Mouse (Mus musculus) cerebellum, adult 2 months (tissue): ENCODE results near the gene Gls. TPM values are rescaled to one million over a fixed set of nuclear protein-coding genes. Genes with fewer than 3 reads are reported as not detected.

Experiments
- DNase-seq, 2 experiments: peaks; one replicate each; pipeline ENCODE4 v3.0.0; 2021
- H3K27ac ChIP-seq: fragments of 200-500 bp; 2 replicates; pipeline ENCODE4 v1.5.1; 2012; ENCODE audit warnings: low read length, control low read depth, inconsistent platforms; ENCODE audit not compliant: insufficient read depth
- H3K27me3 ChIP-seq: fragments of 200-500 bp; 2 replicates; pipeline ENCODE4 v1.6.1; 2012; ENCODE audit warnings: inconsistent platforms, mild to moderate bottlenecking, low read length, moderate library complexity; ENCODE audit not compliant: control insufficient read depth, insufficient read depth
- H3K4me1 ChIP-seq: fragments of 200-500 bp; 2 replicates; pipeline ENCODE4 v1.6.1; 2011; ENCODE audit warnings: low read length; ENCODE audit not compliant: control insufficient read depth, insufficient read depth
- H3K4me3 ChIP-seq: fragments of 200-500 bp; replicated peaks from 2 replicates; pipeline ENCODE3; 2011; ENCODE audit warnings: mild to moderate bottlenecking, low read depth, low read length, control low read depth; ENCODE audit not compliant: insufficient read depth
- CTCF ChIP-seq: fragments of 200-500 bp; IDR thresholded peaks from 2 replicates; pipeline ENCODE4 v1.5.1; 2011; ENCODE audit warnings: low read depth, mild to moderate bottlenecking, control low read depth, low read length, moderate library complexity, borderline replicate concordance; ENCODE audit not compliant: insufficient read depth
- POLR2A ChIP-seq: fragments of 200-500 bp; IDR thresholded peaks from 2 replicates; pipeline ENCODE4 v1.6.1; 2011; ENCODE audit warnings: low read length, control low read depth, borderline replicate concordance; ENCODE audit not compliant: insufficient read depth
- WGBS: fragments of 180-500 bp; shearing (Covaris S2); methylation state at CpG from one replicate; pipeline ENCODE4 v1.1.7; 2018; 5-methylcytosine and 5-hydroxymethylcytosine counted together
- polyA plus RNA-seq: library from polyadenylated mRNA; depleted of rRNA; stranded (reverse); fragments of >200 nt; gene quantifications from 2 replicates; pipeline ENCODE4 v1.2.3, GENCODE M21; 2012

Gls gene
- polyA plus RNA-seq, 1 experiment = 234 TPM

DNA sequence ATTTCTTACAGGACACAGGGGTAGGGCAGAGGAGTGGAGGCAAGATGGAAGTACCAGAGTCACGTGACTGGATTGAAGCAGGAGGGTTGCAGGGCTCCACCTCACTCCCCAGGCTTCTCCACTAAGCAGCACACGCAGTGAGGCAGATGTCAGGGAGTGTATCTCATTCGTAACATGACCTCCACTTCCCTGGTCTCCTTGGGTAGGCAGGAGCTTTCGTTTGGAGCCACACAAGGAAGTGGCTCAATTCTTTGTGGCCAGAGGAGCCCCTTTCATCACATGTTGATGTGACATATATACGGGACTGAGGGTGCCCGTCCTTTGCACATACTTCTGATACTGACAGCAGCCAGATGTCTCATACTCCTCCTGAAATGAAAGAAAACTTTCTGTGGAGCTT is 103.2 kb downstream of the Gls start:
- no peaks in the 10 kb centered on the region for H3K27me3 ChIP-seq
- H3K4me1 ChIP-seq = no peaks in the 10 kb centered on the region
- no peak overlapping the region for H3K4me3 ChIP-seq
- WGBS = 78% methylated on average over 6 of the region's 6 CpGs
- DNase-seq = no peak
- H3K27ac ChIP-seq = no peak overlapping the region
- TF ChIP-seq CTCF (no peak), POLR2A (no peak)

DNA sequence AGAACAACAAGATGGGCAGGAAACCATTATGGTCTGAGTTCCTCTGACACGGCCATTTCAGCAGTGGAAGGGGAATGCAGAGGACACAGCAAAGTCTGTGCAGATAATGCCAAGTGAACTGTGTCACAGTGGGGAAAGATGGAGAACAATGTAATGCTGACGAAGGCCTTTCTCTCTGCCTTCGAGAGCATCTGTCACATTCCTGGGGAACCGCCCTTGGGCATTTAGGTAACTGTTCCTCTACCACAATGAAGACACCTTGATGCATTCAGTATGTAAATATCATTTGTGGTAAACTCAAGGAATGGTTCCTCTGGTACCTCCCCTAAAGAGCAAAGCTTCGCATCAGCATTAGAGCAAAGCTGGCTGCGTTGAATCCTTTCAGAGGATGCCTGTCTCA is 105.7 kb downstream of the Gls start:
- Histone ChIP-seq H3K27me3 (no peaks in the 10 kb centered on the region), H3K27ac (no peak overlapping the region), H3K4me3 (no peak overlapping the region), H3K4me1 (no peaks in the 10 kb centered on the region)
- no peak for TF ChIP-seq POLR2A
- no peak for TF ChIP-seq CTCF
- WGBS = 91% methylated on average over 6 of the region's 6 CpGs
- DNase-seq = no peak

DNA sequence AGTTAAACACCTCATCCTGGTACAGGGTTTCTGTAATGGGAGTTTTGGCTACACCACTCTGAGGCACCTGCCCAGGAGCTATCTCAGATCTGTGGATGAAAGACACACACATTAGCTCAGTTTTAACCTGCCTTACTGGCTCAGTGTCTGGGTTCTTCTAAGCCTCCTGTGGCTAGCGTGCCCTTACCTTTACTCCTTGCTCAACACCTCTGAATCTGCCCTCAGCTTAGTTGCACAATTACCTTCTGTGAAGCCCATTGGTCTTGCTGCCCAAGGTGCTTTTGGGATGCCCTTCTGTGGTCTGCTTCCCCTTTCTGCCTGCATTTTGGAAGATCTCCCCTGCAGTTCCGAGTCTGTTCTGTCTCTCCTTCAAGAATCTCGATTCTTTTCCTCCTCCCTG is 108.2 kb downstream of the Gls start:
- WGBS = 75% methylated on average over 3 of the region's 3 CpGs
- Histone ChIP-seq H3K4me1 (peaks cover 2% of the 10 kb centered on the region; the same call in 1 of the 2 replicates), H3K27me3 (no peaks in the 10 kb centered on the region), H3K27ac (no peak overlapping the region), H3K4me3 (no peak overlapping the region)
- no peak for TF ChIP-seq POLR2A
- no peak for TF ChIP-seq CTCF
- DNase-seq = no peak

DNA sequence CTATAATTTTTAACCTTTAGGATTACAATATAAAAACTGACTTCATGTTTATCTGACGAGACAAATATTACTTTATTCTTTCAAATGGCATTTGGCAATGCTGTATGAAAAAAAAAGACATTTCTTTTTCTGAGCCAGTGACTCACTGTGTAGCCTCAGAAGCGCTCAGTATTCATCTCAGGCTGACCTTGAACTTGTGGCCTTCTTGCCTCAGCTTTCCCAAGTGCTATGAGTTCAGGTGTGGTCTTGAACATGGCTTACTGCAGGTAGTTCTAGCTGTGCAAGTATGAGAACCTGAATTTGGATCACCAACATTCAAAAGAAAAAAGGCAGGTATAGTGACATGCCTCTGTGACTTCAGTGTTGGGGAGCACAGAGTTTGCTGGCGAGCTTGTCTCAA is 112.0 kb downstream of the Gls start:
- H3K27me3 ChIP-seq = no peaks in the 10 kb centered on the region
- no peak overlapping the region for H3K4me3 ChIP-seq
- no peak for TF ChIP-seq POLR2A
- no peak for TF ChIP-seq CTCF
- 91% methylated on average over 3 of the region's 3 CpGs for WGBS
- H3K27ac ChIP-seq = no peak overlapping the region
- H3K4me1 ChIP-seq = peaks cover 2% of the 10 kb centered on the region; the same call in 1 of the 2 replicates
- no peak for DNase-seq

DNA sequence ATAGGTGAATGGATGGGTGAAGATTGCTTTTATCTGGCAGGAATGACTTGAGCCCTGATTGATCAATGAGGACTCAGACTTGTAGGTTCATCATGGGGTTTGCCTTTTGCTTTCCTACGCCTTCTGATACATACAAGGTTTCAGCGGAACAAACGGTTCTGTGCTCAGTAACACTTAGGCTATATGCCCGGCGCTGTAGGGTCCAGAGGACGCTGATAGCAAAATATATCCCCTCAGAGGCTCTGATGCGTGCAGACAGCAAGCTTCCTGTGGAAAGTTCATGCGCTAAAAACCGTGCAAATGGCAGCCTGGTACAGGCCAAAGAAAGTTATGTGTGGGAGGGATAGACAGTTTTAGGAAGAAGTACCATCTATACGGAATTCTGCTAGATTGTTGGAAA is 112.8 kb downstream of the Gls start:
- WGBS = 33% methylated on average over 10 of the region's 10 CpGs
- peak overlapping the region; percentile 83 for H3K4me3 ChIP-seq
- H3K27me3 ChIP-seq = no peaks in the 10 kb centered on the region
- H3K27ac ChIP-seq = no peak overlapping the region
- TF ChIP-seq POLR2A (no peak), CTCF (no peak)
- H3K4me1 ChIP-seq = peaks cover 2% of the 10 kb centered on the region; the same call in 1 of the 2 replicates
- DNase-seq = no peak

DNA sequence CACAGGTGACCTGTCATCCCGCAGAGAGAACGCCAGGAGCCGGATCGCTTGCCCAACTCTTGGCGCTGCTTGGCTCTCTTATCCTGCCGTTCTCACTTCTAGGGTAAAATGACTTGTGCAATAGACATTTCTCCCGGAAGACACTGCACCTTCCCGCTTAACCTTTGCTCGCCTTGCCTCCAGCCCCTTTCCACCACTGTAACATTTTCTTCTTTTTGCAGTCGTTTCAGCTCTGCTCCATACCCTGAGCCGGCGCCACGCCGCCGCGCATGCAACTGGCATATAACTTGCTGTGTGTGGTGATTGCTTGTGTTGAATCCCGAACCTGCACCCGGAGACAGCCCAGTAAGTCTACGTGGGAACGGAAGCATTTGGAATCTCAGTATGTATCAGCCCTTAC is 113.3 kb downstream of the Gls start:
- Histone ChIP-seq H3K4me1 (peaks cover 2% of the 10 kb centered on the region; the same call in 1 of the 2 replicates), H3K4me3 (peak overlapping the region; percentile 83), H3K27me3 (no peaks in the 10 kb centered on the region), H3K27ac (peak overlapping the region; percentile 63)
- WGBS = under 1% methylated on average over 20 of the region's 20 CpGs
- no peak for TF ChIP-seq POLR2A
- no peak for TF ChIP-seq CTCF
- peak in 1 of 2 experiments; percentile 17 for DNase-seq

DNA sequence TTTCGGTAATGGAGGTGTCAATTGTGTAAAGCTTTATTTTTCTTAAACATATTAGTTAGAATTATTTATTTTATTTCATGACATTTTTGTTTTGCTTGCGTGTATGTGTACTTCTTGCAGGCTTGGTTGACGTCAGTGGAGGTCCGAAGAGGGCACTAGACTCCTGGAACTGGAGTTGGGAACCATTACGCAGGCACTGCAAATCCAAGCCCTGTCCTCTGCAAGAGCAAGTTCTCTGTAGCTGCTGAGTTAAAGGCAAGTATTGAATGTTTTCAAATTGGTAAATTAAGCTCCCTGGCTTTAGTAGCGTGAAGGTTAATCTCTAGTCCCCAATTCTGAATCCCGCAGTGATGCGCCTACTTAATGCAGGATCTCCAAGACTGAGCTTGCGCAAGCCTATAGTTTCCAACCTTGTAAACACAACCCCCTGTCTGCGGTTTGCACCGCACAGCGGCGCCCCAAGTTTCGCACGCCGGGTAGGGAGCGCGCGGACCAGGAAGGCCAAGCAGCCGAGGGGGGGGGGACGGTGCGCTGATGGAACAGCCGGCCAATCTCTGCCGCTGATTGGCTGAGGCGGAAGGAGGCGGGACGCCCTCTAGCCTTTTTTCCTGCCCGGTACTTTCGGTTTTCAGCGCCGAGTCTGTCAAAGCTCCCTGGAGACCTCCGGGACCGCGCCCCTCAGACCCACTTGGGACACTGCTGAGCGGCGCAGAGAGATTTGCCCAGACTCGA is 114.0 kb downstream of the Gls start, which contains the start of gene Stat1:
Gene Stat1, plus strand, starts transcription at position 581 of the 732 bp plus-strand sequence.
- TF ChIP-seq POLR2A (peak; percentile 79), CTCF (no peak)
- Histone ChIP-seq H3K4me3 (peak within 1 kb of the TSS; percentile 83), H3K27ac (peak within 1 kb of the TSS; percentile 86), H3K4me1 (peaks cover 2% of the 10 kb centered on the region; the same call in 1 of the 2 replicates), H3K27me3 (no peaks in the 10 kb centered on the region)
- 3% methylated on average over 37 of the region's 37 CpGs for WGBS
- DNase-seq = peak; percentile 85 to 88

DNA sequence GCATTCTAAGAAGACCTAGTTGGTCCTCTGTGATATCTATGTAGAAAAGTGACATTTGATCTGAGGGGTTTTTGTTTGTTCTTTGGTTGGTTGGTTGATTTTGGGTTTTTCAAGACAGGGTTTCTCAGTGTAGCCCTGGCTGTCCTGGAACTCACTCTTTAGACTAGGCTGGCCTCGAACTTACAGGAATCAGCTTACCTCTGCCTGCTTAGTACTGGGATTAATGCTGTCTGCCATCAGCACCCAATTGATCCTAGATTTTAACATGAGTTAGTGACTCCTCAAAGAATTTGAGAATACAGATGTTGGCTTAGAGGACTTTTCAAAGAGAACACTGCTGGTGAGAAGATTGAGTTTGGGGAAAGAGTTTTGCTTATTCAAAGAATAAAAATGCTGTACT is 115.3 kb downstream of the Gls start:
- peaks cover 5% of the 10 kb centered on the region; the same call in 1 of the 2 replicates for H3K4me1 ChIP-seq
- WGBS = 91% methylated on average over 1 of the region's 1 CpGs
- DNase-seq = no peak
- TF ChIP-seq CTCF (no peak), POLR2A (no peak)
- no peaks in the 10 kb centered on the region for H3K27me3 ChIP-seq
- H3K27ac ChIP-seq = no peak overlapping the region
- no peak overlapping the region for H3K4me3 ChIP-seq
